Mouse (Mus musculus) liver (tissue): ENCODE measurements around the gene Cox8b.
"Not testable (repeated sequence)": the region's sequence is repeated elsewhere in the genome, so short reads cannot be mapped to it uniquely, and the experiment has no call there.

Experiments
- DNase-seq: peaks from one replicate; pipeline ENCODE4 v3.0.0-alpha.2; 2020; ENCODE audit warnings: mixed read lengths

Cox8b gene

DNA sequence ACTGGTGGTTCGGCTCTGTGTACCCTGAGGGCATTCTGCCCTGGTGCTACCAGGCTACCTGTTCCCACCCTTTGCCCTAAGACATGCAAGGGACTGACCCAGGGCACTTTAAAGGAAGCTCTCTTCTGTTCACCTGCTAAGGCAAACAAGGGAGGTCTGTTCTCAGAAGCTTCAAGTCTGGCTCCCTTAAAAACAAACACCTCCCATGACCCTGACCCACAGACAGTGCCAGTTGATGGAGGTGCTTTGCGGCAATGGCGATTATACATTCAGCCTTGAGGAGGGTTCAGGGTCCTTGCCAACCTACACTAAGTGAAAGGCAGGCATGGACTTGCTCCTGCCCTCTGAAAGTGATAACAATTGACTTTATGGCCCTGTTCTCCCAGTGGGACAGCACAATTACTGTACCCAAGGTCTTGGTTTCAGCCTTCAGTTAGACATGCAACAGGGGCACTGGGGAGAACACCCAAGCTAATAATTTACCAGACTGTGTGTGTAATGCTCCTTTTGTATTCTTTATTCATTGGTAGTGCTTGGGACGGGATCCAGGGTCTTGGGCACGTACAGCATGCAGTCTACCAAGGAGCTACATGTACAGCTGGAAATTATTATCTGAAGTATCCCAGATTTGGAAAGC is 12.7 kb upstream of the Cox8b start:
- DNase-seq = no peak

DNA sequence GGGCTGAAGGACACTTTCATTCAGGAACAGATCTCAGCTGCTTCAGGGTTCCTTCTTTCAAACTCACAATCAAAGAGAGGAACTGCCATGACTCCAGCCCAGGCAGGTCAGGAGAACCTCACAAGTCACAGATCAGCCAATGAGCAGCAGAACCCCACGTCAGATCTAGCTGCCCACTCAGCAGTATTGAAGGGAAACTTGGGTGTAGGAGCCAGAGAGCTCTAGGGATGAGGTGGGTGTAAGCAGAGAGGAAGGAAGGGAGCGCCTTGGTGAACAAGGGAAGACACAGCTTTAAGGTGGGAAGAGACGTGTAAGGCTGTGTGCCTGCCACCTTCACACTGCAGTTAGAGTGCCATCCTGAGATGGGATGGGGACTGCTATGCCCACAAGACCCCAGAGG is 12.0 kb upstream of the Cox8b start:
- no peak for DNase-seq

DNA sequence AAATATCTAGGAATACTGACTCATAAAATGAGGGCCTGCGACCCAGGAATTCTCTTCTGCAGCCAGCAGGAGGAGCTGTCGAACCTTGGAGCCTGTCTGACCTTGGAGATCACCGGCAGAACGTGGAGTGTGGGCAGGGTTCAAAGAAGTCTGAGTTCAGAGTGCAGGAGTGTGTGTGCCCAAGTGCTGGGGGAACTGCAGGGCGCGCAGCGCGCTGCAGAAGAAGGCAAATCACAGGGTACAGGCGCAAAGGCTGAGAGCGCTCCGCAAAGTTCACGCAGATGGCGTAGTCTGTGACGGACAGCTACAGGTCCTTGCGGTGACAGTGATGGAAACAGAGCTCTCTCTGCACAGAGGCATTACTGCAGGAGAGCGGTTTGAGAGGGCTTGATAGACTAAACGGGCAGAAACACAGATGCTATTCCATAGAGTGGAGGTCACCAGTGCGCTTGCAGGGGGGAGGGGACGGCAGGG is 8.4 kb upstream of the Cox8b start:
- DNase-seq = peak; percentile 77

DNA sequence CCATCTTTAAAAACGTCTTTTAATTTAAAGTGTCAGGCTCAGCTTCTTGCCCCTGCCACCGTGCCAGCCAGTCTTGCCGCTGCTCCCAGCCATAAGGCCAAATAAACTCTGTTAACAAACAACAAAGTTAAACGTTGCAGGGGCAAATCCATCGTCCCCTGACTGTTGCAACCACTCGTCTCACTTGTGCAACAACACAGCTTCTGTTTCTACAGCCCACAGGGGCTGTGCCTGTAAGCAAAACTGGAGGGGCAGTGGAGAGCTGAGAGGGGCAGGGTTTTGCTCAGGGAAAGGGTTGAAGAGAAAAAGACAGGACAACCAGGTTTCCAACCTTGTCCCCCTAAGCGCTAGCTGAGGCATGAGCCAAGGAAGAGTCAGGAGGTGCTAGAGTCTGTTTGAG is 7.9 kb upstream of the Cox8b start:
- DNase-seq = peak; percentile 19

DNA sequence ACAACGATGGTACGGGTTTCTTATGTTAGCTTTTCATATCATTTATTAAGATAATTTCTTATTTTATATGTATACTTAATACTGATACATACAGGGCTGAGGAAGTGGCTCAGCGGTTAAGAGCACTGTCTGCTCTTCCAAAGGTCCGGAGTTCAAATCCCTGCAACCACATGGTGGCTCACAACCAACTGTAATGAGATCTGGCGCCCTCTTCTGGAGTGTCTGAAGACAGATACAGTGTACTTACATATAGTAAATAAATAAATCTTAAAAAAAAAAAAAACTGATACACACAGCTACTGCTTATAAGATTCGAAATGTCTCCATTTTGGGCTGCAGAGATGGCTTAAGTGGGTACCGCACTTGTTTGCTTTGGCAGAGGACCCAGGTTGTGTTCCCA is 7.5 kb upstream of the Cox8b start:
- no peak for DNase-seq

DNA sequence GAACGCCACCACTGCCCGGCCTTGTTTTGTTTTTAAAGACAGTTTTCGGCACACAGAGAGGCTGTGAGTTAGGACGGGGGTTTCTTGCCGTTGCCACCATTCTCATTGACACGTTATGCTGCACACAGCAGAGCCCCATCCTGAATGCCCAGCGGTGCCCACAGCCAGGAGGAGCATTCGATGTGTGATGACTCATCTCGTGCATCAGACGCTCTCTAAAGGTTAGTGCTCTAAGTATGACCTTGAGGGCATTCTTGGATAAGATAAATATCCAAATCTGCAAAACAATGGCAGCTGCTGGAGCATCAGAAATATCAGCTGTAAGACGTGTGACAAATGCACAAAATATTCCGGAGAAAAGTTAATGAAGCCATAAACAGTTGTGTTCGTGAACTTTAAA is 6.9 kb upstream of the Cox8b start:
- no peak for DNase-seq

DNA sequence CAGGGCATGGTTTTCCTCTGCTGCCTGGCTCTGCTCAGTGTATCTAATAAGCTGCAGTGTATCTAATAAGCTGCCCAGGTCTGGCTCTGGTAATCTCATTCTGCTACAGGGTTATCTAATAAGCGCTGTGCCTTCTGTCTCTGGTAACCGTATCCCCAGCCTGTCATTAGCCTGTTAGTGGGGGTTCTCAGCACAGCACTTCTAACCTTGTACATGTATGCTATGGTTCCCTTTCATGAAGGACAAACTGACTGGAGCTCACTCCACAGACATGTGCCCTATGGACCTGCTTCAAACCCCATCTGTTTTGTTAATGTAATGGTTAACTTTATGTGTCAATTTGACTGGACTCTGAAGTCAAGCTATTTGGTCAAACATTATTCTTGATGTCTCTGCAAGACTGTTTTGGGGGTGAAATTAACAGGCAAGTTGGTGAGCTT is 5.4 kb upstream of the Cox8b start:
- DNase-seq = no peak

DNA sequence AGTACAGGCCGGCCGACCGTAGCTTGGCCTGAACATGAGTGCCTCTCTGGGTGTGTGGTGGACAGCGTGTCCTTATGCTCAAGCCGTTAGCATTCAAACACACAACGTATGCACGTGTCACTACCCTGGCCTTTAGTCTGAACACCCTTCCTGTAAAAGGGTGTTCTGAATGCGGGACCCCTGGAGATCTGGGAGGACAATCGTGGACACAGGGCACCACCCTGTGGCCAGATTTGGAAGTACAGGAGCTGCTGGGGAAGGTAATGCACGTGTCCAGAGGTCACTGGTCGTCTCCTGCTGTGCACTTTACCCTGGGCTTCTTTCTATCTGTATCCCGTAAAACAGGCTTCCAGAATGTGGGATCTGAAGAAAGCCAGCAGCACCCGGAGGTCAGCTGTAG is 3.0 kb upstream of the Cox8b start:
- DNase-seq = peak; percentile 77

DNA sequence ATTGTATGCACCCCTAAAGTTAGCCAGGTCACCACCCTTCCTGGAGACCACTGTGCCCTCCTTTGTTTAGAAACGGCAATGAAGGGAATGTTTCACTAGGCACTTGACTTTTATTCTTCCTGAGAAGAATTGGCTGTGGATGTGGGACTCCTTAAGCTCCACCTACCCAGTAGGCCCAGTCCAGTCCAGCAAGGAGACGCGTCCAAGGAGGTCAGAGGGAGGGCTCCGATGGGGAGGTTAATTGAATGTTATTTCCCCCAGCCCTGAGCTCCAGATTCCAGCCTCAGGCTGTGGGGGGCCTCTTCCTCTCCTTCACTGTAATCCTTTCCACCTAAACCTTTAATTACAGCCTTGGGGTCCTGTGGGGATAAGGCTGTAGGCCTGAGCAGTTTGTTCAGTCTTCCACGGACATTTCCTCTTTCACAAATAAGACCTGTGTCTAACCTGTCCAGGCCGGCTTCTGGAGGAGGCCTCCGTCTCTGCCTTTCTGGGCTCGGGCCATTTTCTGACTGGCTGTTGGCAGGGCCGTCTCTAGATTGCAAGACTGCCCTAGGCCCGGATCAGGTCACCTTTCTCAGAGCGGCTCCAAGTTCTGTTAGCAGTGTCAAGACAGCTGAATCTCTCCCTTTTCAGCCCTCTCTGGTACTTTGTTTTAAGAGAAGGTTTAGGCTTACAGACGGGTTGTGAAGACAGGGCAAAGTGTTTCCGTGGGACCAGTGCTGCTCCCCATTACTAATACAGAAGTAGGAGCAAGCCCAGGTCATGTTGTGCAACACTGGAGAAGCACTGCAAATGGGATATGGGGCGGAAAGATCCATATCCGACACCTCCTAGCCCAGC is 2.0 kb upstream of the Cox8b start:
- no peak for DNase-seq

DNA sequence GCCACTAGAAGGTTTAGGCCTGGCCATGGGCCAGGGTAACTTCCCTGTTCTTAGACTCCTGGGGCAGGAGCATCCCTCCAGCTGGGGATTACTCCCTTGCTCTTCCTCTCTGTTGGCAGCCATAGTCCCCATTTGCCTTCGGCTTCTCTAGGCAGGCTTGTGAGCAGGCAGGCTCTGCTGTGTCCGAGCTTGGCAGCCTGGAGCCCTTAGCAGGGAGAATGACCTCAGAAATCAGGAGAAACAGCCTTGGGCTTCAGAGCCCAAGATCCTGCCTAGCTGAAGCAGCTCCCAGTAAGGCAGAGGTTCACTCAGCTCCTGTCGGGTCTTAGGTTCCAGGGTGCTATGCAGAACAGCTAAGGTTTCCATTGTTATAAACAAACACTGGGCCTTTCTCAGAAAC is 1.1 kb downstream of the Cox8b start:
- no peak for DNase-seq

DNA sequence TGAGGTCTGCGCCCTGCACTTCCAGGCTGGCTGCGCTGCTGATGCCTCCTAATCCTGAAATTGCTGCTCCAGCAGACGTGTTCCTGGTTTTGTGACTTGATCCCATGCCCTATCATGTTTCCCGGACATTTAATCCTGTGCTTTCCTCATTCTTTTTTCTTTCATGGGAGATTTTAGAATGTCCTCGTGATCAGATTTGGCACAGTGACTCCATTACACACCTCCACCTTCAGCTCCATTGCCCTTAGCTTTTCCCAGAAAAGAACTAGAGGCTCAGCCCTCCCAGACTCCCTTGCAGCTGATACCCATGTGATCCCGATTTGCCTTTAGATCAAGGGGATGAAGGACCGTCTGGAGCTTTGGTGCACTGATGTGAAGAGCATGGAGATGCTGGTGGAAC is 2.4 kb downstream of the Cox8b start:
- DNase-seq = no peak

DNA sequence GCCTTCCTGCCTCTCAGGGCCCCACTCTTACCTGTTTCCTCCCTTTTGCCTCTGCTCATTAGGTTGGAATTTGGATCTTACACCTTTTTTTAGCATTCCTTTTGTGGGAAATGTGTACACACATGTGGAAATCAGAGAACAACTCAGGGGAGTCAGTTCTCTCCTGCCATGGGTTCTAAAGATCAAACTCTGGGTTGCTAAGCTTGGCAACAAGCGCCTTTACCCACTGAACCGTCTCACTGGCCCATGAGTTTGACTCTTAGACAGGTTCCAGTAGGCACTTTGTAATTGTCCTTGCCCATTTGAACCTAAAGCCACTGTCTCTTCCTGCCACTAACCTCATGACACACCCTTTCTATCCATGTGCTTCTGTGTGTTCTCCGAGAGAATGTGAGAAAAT is 5.6 kb downstream of the Cox8b start:
- DNase-seq = no peak

DNA sequence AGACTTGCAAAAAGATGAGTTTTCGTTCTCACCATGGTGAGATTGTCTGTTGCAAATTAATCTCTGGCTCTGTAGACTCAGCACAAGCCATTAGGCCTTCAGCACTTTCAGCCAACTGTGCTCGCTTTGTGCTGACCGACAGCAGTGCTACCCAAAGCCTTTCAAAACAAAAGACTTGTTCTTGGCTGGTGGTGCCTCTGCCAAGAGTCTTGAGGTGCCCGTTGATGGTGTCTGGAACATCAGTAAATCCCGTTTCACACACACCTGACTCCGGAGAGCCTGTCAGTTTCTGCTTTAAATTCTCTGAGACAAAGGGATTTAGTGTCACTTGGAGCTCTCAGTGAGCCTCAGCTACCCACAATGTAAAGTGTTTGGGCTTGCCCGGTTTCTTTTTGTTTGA is 6.2 kb downstream of the Cox8b start:
- DNase-seq = no peak

DNA sequence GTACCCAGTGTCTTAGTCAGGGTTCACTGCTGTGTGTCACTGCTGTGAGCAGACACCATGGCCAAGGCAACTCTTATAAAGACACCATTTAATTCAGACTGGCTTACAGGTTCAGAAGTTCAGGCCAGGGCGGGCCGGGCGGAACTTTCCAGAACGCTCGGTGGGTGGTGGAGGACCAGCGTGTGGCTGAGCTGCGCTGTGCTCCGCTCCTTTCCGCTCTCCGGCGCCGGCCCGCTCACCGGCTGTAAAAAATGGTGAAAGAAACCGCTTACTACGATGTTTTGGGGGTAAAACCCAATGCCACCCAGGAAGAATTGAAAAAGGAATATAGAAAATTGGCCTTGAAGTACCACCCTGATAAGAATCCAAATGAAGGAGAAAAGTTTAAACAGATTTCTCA is 9.6 kb downstream of the Cox8b start:
- DNase-seq = not testable (repeated sequence)

DNA sequence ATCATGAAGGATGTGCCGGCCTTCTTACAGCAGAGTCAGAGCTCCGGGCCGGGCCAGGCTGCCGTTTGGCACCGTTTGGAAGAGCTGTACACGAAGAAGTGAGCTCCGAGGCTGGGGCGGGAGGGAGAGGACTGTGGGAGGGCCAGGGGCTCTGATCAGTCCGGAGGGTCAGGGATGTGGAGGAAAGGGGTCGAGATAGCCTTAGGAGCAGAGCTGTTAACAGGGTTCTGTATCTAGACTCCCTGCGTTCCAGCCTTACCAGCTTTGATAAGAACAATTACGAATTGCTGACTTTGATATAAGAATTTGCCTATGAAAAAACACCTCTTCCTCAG is 17.8 kb downstream of the Cox8b start:
- DNase-seq = no peak

DNA sequence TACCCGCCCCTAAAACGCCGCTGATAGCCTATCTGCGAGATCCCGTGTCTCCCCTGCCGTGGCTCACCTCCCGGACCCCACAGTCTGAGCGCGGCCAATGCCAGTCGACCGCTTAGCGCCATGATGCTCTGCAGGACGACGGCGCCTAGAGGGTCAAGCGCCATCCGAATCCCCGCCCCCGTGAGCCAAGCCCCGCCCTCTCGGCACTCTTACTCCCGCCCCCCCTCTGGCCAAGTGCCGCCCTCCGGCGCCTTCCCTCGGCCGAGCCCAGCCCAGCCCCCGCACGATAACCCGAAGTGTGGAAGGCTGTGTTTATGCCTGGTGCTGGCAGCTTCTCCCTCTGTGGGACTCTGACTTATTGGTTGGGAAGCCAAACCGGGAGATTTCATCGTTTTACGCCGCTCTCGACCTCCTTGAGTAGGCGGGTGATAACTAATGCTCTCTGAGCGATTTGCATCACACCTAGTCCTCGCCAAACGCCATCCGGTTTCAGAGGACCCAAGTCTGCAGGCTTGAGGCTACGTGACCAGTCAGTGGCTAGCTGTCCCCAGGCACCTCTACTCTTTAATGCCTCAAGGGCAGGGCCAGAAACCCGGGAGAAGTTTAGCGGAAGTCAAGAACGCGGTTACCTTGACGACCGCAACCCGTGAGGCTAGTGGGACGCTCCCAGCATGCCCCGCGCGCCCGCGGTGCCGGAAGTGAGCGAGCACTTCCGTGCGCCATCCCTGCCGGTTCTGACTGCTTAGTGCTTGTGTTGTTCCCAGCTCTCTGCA is 18.4 kb downstream of the Cox8b start, which contains the start of the genes Psmd13 and Sirt3:
Gene Psmd13, plus strand, starts transcription at position 273 of the 773 bp plus-strand sequence.
Gene Sirt3, minus strand, starts transcription at position 614 of the 773 bp plus-strand sequence.
- DNase-seq = peak; percentile 95

DNA sequence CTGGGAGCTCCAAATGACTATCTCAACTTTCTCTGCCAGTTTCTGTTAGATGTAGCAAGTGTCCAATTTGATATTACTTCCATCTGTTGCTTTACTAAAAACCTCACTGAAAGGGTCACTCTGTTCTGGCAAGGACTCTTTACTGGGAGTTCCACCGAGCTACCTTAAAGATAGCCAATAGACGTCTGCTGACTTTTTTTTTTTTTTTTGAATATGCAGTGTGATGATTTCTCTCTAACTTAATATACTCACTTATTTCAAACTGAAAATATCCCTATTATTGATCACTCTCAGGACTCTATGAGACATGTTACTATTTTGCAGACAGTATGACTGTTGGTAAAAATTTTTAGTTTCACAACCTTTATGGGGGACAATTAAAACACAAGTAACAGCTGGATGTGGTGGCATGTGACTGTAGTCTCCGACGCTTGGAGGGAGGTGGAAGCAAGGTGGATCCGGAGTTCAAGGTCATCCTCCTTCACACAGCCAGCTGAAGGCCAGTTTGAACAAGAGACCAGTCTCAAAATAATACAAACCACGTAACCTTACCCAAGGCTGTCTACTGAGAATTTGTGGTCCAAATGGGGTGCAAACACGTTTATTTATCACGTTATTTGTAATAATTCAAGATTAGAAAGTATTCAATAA is 19.3 kb downstream of the Cox8b start:
- DNase-seq = no peak

DNA sequence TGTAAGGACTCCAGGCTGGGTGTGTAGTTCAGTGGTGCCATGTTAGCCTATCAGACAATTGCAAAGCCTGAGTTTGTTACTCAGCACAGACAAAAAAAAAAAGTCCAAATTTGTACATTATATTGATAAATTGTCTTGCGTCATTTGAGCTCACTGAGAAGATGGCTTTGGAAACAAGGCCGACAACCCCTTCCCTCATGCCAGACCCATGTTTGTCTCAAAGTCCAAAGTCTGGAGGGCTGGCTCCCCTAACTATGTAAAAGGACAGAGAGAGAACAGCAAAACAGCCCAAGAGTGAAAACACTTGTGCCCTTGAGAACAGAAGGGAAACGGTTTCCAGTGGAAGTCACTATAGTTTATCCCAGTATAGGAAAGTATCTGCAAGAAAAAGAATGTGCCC is 19.8 kb downstream of the Cox8b start:
- no peak for DNase-seq

DNA sequence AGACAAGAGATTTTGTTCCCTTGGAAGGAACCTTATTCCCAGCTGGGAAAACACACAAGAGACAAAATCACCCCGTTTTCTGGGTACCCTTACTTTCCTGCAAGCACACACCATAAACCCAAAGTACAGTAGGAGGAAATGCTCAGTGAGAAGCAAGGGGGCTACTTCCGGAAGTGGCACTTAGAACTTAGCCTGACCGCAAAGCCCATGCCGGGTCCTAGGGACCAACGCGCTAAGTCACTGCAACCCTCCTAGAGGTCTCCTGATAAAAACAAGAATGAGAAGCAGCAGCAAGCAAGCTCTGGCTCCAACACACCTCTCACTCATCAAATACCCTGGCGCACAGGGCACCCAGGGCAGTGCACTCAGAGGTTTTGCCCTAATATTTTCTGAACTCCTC is 20.9 kb downstream of the Cox8b start:
- DNase-seq = peak; percentile 33

DNA sequence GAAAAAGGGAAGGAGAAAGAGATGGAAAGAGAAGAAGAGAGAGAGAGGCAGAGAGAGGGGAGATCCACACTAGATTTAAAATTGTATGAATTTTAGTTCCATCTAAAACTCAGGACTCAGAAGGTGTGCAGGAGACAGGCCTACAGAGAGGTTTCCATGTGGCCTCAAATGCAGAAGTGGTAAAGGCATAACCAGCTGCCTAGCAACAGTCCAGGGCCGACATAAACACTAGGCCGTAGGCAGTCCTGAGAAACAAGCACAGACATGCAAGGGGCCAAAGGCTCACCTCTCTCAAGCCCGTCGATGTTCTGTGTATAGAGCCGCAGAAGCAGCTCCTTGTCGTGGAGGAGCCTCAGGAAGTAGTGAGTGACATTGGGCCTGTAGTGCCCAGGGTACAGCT is 22.9 kb downstream of the Cox8b start:
- DNase-seq = no peak

DNA sequence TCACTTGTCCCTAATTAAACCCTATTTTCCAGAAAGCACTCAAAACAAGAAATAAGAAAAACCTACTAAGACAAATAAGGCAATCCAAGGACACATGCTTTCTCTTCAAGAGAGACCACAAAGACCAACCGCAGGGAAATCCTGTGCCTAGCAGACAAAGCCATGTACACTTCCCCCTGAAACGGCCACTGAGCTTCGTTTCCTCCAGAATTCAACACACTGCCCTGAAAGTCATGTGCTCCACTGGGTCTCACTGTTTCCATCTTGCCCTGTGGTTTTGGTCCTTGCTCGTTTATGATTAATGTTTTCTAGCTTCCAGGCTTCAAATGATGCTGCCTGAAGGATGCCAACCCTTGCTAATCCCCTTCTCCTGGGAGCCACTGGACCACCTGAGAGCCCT is 26.0 kb downstream of the Cox8b start:
- no peak for DNase-seq

DNA sequence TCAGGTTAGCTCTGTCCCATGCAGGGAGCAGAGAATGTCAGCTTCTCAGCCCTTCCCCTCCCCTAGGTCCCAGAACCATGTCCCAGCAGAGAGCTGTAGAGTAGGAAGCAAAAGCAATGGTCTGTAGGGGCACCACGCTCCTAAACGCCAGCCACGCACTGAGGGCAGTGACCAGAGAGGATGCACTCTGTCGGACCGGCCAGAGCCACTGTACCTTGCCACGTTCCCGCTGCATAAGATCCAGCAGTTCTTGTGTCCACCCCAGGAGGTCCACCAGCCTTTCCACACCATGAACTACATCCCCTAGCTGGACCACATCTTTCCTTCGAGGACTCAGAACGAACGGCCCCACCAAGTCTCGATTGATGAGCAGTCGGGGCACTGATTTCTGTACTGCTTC is 35.5 kb downstream of the Cox8b start:
- no peak for DNase-seq

DNA sequence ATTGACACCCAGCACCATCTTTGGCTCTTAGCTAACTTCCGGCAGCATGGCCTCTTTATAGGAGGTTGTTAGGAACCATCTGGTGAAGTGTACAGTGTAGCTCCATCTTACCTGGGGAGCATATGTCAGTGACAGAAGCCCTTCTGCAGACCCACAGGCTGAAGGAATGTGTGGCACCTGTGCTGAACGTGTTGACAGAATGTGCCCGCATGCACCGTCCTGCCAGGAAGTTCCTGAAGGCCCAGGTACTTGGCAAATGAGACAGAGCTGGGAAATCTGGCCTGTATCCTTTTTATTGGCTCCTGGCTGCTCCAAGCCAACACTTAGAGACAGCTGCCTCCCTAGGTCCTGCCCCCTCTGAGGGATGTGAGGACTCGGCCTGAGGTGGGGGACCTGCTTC is 39.5 kb downstream of the Cox8b start:
- no peak for DNase-seq
